Mouse (Mus musculus) intestine, embryonic 15.5 days (tissue): ENCODE data around the gene Unc45a. TPM values are rescaled to one million over a fixed set of nuclear protein-coding genes. Genes with fewer than 3 reads are reported as not detected.
"Not testable (repeated sequence)": the region's sequence is repeated elsewhere in the genome, so short reads cannot be mapped to it uniquely, and the experiment has no call there.

Experiments used
- ATAC-seq: fragments of 200-750 bp; cut with Nextera tagmentation; 2 replicates; pipeline ENCODE4 v1.8.0; 2017; ENCODE audit warnings: moderate TSS enrichment, moderate library complexity
- H3K27ac ChIP-seq: fragments of 300-500 bp; sonication (generic); 2 replicates; pipeline ENCODE4 v1.5.1; 2015; ENCODE audit warnings: mild to moderate bottlenecking, inconsistent platforms
- H3K27me3 ChIP-seq: fragments of 300-500 bp; sonication (generic); replicated peaks from 2 replicates; pipeline ENCODE4 v1.6.1; 2015; ENCODE audit warnings: inconsistent platforms
- H3K36me3 ChIP-seq: fragments of 300-500 bp; sonication (generic); 2 replicates; pipeline ENCODE4 v1.6.1; 2015; ENCODE audit warnings: inconsistent platforms
- H3K4me1 ChIP-seq: fragments of 300-500 bp; sonication (generic); replicated peaks from 2 replicates; pipeline ENCODE4 v1.6.1; 2015; ENCODE audit warnings: inconsistent platforms
- H3K4me2 ChIP-seq: fragments of 300-500 bp; sonication (generic); replicated peaks from 2 replicates; pipeline ENCODE4 v1.6.1; 2015; ENCODE audit warnings: mild to moderate bottlenecking, inconsistent platforms
- H3K4me3 ChIP-seq: fragments of 300-500 bp; sonication (generic); replicated peaks from 2 replicates; pipeline ENCODE4 v1.5.1; 2015; ENCODE audit warnings: inconsistent platforms
- H3K9ac ChIP-seq: fragments of 300-500 bp; sonication (generic); 2 replicates; pipeline ENCODE4 v1.6.1; 2015; ENCODE audit warnings: inconsistent platforms
- H3K9me3 ChIP-seq: fragments of 300-500 bp; sonication (generic); 2 replicates; pipeline ENCODE4 v1.6.1; 2016; ENCODE audit warnings: inconsistent platforms
- WGBS: fragments of 180-500 bp; shearing (Covaris S2); methylation state at CpG from one replicate; pipeline ENCODE4 v1.1.7; 2015; 5-methylcytosine and 5-hydroxymethylcytosine counted together
- polyA plus RNA-seq: library from polyadenylated mRNA; unstranded; fragments of >200 nt; fragmentation: Nextera tagmentation; extraction: Ambion mirVana; gene quantifications from 2 replicates; pipeline ENCODE4 v1.2.1, GENCODE M21; 2015

The Unc45a gene
- polyA plus RNA-seq, 1 experiment from 2014 or later: 37.6 TPM

DNA sequence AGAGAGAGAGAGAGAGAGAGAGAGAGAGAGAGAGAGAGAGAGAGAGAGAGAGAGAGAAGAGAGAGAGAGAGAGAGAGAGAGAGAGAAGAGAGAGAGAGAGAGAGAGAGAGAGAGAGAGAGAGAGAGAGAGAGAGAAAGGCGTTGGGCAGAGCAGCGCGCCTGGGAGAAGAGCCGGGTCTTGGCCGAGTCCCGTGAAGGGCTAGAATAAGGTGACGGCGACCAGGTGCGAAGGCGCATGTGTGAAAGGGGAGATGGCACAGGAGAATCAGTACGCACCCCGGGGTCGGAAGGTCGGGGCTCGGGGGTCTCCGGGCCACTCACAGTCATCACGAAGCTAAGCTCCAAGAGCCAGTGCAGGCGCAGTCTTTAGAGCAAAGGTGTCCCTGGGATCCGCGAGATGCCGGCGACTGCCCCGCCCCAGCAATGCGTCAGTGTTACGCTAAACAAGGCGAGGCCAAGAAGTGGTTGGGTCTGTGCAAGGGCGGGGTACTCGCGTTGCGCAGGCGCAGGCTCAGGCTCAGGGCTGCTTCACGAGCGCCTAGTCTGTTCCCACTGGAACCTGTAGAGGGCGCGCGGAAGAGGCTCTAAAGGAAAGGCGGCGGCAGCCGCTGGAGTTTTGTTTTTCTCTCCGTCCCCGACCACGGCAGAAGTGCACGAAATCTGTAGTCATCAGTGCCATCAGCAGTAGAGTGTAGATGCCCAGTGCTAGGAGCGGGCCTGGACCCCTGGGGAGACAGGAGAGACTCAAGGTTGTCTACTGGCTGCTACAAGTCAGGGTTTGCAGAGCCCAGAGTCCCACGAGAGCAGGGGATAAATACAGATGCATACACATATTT lies 794 bp downstream of the Unc45a start:
- H3K27ac ChIP-seq: peak overlapping the region; percentile 90
- H3K27me3 ChIP-seq: no peaks in the 10 kb centered on the region
- H3K9ac ChIP-seq: peak overlapping the region; percentile 64
- H3K4me2 ChIP-seq: peak overlapping the region; percentile 92
- H3K4me1 ChIP-seq: peaks cover 25% of the 10 kb centered on the region
- H3K4me3 ChIP-seq: peak overlapping the region; percentile 67
- under 1% methylated on average over 45 of the region's 45 CpGs for WGBS
- H3K36me3 ChIP-seq: peaks cover 17% of the 10 kb centered on the region
- no peaks in the 10 kb centered on the region for H3K9me3 ChIP-seq
- peak; percentile 98 for ATAC-seq

GRCm38 (mm10) chr7:80339371-80339770 lies 1.4 kb downstream of the Unc45a start:
- 6% methylated on average over 17 of the region's 17 CpGs for WGBS
- ATAC-seq: no peak
- Histone ChIP-seq H3K4me3 (peak overlapping the region; percentile 67), H3K27me3 (no peaks in the 10 kb centered on the region), H3K9me3 (no peaks in the 10 kb centered on the region), H3K27ac (peak overlapping the region; percentile 58; the same call in 1 of the 2 replicates), H3K36me3 (peaks cover 18% of the 10 kb centered on the region), H3K9ac (peak overlapping the region; percentile 71), H3K4me2 (peak overlapping the region; percentile 92), H3K4me1 (peaks cover 25% of the 10 kb centered on the region)

DNA sequence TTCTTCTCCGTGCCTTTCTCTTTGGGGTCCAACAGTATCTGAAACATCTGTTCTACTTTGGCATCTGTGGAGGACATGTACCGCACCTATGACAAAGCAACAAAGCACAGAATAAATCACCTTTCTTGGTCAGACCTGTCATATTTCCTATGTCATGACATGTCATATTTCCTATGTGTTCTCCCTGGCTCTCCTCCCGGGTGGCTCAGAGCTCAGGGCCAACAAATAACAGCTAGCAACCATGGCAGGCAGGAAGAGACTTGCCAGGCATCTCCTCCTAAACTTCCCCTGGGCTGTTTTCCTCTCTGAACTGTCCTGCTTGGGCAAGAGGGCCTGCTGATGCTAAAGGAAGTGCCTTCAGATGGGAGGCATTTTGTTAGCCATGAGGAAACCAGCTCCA lies 3.9 kb downstream of the Unc45a start:
- Histone ChIP-seq H3K4me2 (no peak overlapping the region), H3K27me3 (no peaks in the 10 kb centered on the region), H3K4me3 (no peak overlapping the region), H3K9ac (no peak overlapping the region), H3K27ac (no peak overlapping the region), H3K4me1 (peaks cover 15% of the 10 kb centered on the region), H3K9me3 (no peaks in the 10 kb centered on the region), H3K36me3 (peaks cover 35% of the 10 kb centered on the region)
- WGBS: 85% methylated on average over 3 of the region's 3 CpGs
- ATAC-seq: no peak

DNA sequence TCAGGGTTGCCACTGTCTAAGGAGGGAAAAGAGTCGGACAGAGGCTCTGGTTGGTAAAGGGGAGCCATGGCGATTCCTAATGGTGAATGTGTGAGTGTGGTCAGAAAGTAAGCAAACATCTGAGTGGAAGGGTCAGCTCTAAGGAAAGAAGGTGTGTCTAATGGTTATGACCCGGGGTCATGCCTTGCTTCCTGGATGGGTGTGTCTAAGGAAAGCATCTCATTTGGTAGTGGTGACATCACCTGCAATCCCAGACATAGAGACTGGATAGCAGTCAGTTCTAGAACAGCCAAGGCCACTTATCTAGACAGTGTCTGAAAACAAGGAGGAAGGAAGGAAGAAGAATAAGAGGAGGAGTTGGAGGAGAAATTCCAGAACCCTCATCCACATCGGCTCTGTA lies 6.0 kb downstream of the Unc45a start:
- ATAC-seq: no peak
- 87% methylated on average over 4 of the region's 4 CpGs for WGBS
- H3K36me3 ChIP-seq: peaks cover 56% of the 10 kb centered on the region

DNA sequence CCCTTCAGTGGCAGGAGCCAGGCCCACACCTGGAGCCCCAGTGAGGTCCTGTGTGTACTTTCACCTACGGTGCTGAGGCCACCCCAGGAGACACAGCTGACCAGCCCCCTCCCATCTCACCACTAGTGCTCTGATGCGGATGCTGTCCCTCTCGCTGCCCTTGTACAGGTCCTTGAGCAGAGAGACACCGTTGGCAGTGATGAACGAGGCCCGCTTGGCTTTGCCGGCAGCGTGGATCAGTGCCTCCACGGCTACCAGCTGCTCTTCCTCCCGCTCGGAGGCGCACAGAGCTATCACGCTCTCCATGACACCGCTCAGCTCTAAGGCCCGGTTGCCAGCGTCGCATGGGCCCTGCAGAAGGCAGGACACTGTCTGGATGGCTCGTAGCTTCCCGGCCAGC lies 9.4 kb downstream of the Unc45a start:
- Histone ChIP-seq H3K27ac (no peak overlapping the region), H3K4me1 (no peaks in the 10 kb centered on the region), H3K4me3 (no peak overlapping the region), H3K9ac (no peak overlapping the region), H3K4me2 (no peak overlapping the region), H3K9me3 (no peaks in the 10 kb centered on the region), H3K27me3 (no peaks in the 10 kb centered on the region), H3K36me3 (peaks cover 77% of the 10 kb centered on the region)
- 93% methylated on average over 19 of the region's 19 CpGs for WGBS
- ATAC-seq: no peak

More for the DNA sequence above, 6.0 kb downstream of the Unc45a start:
- Histone ChIP-seq H3K4me3 (no peak overlapping the region), H3K4me2 (no peak overlapping the region), H3K4me1 (peaks cover 10% of the 10 kb centered on the region), H3K27me3 (no peaks in the 10 kb centered on the region), H3K27ac (no peak overlapping the region), H3K9me3 (no peaks in the 10 kb centered on the region), H3K9ac (no peak overlapping the region)

DNA sequence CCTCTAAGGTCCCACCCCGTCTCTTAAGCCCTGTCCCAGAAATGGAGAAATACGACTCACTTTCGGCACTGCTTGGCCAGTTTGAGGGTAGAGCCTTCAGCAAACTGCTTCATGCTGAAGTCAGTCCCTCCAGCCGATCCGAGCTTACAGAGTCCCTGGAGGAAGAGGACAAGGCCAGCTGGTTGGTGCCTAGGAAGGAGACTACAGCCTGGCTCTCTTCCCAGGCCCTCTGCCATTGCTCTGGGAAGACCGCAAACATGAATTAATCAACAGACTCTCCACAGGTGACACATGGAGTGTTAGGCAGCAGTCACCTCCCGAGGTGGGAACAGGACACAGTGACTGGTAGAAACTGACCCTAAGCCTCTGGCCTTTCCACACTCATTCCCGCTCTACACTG lies 10.5 kb downstream of the Unc45a start:
- Histone ChIP-seq H3K27me3 (no peaks in the 10 kb centered on the region), H3K36me3 (peaks cover 77% of the 10 kb centered on the region), H3K4me3 (no peak overlapping the region), H3K9ac (no peak overlapping the region), H3K4me2 (no peak overlapping the region), H3K9me3 (no peaks in the 10 kb centered on the region), H3K4me1 (peaks cover 2% of the 10 kb centered on the region; the same call in 1 of the 2 replicates), H3K27ac (no peak overlapping the region)
- WGBS: 86% methylated on average over 8 of the region's 8 CpGs
- no peak for ATAC-seq

DNA sequence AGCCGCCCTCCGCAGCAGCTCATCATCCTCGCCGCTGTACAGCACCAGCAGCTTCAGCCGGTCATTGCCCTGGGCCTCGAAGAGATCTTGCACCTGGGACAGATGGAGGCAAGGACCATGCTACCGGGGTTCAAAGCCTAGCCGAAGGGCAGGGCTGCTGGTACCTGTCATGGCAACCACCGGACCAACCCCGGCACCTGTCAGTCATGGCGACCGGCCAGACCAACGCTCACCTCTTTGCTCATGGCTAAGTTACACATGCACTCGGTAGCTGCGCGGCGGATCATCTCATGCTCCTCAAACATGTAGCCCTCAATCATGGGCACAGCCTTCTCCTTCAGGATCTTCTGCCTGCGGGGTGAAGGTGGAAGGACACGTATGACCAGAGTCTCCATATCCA lies 14.7 kb downstream of the Unc45a start:
- Histone ChIP-seq H3K9ac (no peak overlapping the region), H3K9me3 (no peaks in the 10 kb centered on the region), H3K4me3 (no peak overlapping the region), H3K27ac (no peak overlapping the region), H3K4me1 (peaks cover 12% of the 10 kb centered on the region; the same call in 1 of the 2 replicates), H3K36me3 (peaks cover 50% of the 10 kb centered on the region), H3K4me2 (no peak overlapping the region), H3K27me3 (no peaks in the 10 kb centered on the region)
- 94% methylated on average over 19 of the region's 19 CpGs for WGBS
- ATAC-seq: no peak

- 94% methylated on average over 16 of the region's 16 CpGs for WGBS
- H3K9me3 ChIP-seq: no peaks in the 10 kb centered on the region
- no peak overlapping the region for H3K4me2 ChIP-seq
- H3K9ac ChIP-seq: no peak overlapping the region
- no peak overlapping the region for H3K4me3 ChIP-seq
- no peak for ATAC-seq
- H3K4me1 ChIP-seq: peaks cover 12% of the 10 kb centered on the region; the same call in 1 of the 2 replicates
- peaks cover 43% of the 10 kb centered on the region for H3K36me3 ChIP-seq
- no peaks in the 10 kb centered on the region for H3K27me3 ChIP-seq
- 0 out of 2 replicates have a peak overlapping the region, but pooled peaks have one; percentile 36 for H3K27ac ChIP-seq
Observed at GRCm38 (mm10) chr7:80325292-80325868, 15.4 kb downstream of the Unc45a start.

DNA sequence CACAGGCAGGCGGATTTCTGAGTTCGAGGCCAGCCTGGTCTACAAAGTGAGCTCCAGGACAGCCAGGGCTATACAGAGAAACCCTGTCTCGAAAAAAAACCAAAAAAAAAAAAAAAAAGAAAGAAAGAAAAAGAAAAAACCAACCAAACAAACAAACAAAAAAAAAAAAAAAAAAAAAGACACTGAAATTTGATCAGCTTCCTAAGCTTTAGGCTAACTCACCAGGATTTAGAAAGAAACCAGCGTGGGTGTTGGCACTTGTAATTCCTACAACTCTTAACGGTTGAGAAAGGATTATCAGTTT lies 16.0 kb downstream of the Unc45a start:
- H3K27me3 ChIP-seq, ATAC-seq, H3K9me3 ChIP-seq, H3K4me3 ChIP-seq, H3K9ac ChIP-seq: not testable (repeated sequence)
- Histone ChIP-seq H3K4me1 (peaks cover 12% of the 10 kb centered on the region; the same call in 1 of the 2 replicates), H3K36me3 (peaks cover 37% of the 10 kb centered on the region), H3K27ac (0 out of 2 replicates have a peak overlapping the region, but pooled peaks have one; percentile 56), H3K4me2 (peak overlapping the region; percentile 47; the same call in 1 of the 2 replicates)
- 34% methylated on average over 4 of the region's 5 CpGs for WGBS

DNA sequence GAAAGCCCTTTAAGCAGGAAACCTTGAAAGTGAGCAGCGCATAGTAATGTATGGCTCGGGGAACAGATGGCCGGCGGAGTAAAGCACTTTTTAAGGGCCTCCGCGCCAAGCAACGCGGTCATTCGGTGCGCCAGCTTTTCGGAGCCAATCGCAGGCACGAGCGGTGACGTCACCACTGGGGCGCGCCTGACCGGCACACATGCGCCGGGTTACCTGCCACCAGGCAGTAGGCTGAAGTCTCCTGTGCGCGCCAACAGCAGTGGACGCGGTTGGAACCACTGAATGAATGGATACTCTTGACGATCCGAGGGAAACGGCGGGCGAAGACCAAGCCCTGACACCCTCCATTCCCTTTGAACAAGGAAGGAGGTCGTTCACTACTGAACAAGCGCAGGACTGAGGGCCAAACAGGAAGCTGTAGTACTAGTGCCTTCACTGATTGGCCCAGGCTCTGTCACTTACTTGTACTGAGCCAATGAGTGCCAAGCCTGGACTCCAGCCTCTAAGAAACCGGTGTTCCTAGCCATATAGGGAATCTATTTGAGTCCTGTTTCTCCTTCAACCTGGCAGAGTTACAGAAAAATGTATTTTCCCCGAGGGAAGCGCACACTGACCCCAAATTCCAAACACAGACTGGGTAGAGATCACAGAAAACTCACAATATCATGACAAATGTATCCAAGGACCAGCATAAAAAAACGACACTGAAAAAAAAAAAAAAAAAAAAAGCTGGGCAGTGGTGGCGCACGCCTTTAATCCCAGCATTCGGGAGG lies 16.6 kb downstream of the Unc45a start, which contains the start of gene Rccd1:
Gene Rccd1, minus strand, starts transcription at position 412 of the 773 bp plus-strand sequence.
- peak; percentile 99 for ATAC-seq
- Histone ChIP-seq H3K9me3 (no peaks in the 10 kb centered on the region), H3K4me2 (peak within 1 kb of the TSS; percentile 71), H3K4me3 (peak within 1 kb of the TSS; percentile 50), H3K27me3 (no peaks in the 10 kb centered on the region), H3K9ac (peak within 1 kb of the TSS; percentile 56), H3K27ac (peak within 1 kb of the TSS; percentile 81), H3K36me3 (peaks cover 32% of the 10 kb centered on the region), H3K4me1 (peaks cover 12% of the 10 kb centered on the region; the same call in 1 of the 2 replicates)
- 1% methylated on average over 38 of the region's 38 CpGs for WGBS

GRCm38 (mm10) chr7:80323336-80323735 lies 17.5 kb downstream of the Unc45a start:
- peak overlapping the region; percentile 50 for H3K4me3 ChIP-seq
- peak overlapping the region; percentile 56 for H3K9ac ChIP-seq
- peak overlapping the region; percentile 71 for H3K4me2 ChIP-seq
- WGBS: 12% methylated on average over 8 of the region's 8 CpGs
- no peaks in the 10 kb centered on the region for H3K27me3 ChIP-seq
- ATAC-seq: peak; percentile 32; the same call in 1 of the 2 replicates
- peak overlapping the region; percentile 81 for H3K27ac ChIP-seq
- H3K4me1 ChIP-seq: peaks cover 12% of the 10 kb centered on the region; the same call in 1 of the 2 replicates
- H3K36me3 ChIP-seq: peaks cover 23% of the 10 kb centered on the region
- no peaks in the 10 kb centered on the region for H3K9me3 ChIP-seq
